Mouse (Mus musculus) G1E (cell line): ENCODE measurements around the gene Tmprss12.

Experiments
- CTCF ChIP-seq: IDR thresholded peaks from 2 replicates; pipeline ENCODE4 v1.5.1; 2012; ENCODE audit warnings: low read depth, low read length, inconsistent platforms, mixed read lengths
- GATA1 ChIP-seq: IDR thresholded peaks from 2 replicates; pipeline ENCODE4 v1.6.1; 2012; ENCODE audit warnings: borderline replicate concordance, low read length, inconsistent platforms, mixed read lengths
- POLR2AphosphoS5 ChIP-seq: IDR thresholded peaks from 2 replicates; pipeline ENCODE4 v1.6.1; 2012; ENCODE audit warnings: low read depth, low read length, inconsistent platforms; ENCODE audit not compliant: insufficient replicate concordance
- TAL1 ChIP-seq: conservative IDR thresholded peaks from 2 replicates; pipeline ENCODE4 v1.6.1; 2012; ENCODE audit warnings: low read depth, low read length, inconsistent platforms, mixed read lengths

DNA sequence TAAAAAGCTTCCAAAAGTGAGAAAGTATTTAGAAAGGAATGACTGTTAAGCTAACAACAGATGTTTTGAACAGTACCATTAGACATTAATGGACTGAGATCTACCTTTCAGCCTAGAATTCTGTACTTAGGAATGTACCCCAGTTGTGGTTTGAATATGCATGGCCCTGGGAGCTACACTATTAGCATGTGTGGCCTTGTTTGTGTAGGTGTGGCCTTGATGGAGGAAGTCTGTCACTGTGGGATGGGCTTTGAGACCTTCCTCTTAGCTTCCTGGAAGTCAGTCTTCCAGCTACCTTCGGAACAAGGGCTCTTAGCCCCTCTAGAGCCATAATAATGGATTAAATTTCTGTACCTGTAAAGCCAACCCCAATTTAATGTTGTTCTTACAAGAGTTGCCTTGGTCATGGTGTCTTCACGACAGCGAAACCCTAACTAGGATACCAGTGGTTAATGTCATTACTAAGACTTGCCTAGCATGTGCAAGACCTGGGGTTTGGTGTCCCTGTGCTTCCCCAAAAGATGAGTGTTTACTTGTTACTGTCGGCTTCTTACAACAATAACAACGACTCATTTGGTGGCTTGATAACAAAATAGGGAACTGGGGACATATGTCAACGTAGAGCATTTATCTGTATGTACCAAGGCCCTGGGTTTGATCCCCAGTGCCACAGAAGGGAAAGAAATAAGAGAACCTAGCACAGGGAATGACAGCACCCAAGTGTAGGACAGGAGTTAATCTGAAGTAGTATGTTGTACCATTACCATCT, 31.8 kb upstream of the Tmprss12 start:
- TF ChIP-seq CTCF (no peak), GATA1 (no peak), TAL1 (no peak), POLR2AphosphoS5 (no peak)
